Mouse (Mus musculus): ENCODE measurements at regions not wholly inside any gene's neighbourhood (a gene's known extent, or its start where the extent isn't known, plus 50 kb on each side); places are given as distances from the start of the nearest gene placed in this dataset.
A peak's percentile ranks its signal among the peaks of the same experiment; 100 is the strongest.

DNA sequence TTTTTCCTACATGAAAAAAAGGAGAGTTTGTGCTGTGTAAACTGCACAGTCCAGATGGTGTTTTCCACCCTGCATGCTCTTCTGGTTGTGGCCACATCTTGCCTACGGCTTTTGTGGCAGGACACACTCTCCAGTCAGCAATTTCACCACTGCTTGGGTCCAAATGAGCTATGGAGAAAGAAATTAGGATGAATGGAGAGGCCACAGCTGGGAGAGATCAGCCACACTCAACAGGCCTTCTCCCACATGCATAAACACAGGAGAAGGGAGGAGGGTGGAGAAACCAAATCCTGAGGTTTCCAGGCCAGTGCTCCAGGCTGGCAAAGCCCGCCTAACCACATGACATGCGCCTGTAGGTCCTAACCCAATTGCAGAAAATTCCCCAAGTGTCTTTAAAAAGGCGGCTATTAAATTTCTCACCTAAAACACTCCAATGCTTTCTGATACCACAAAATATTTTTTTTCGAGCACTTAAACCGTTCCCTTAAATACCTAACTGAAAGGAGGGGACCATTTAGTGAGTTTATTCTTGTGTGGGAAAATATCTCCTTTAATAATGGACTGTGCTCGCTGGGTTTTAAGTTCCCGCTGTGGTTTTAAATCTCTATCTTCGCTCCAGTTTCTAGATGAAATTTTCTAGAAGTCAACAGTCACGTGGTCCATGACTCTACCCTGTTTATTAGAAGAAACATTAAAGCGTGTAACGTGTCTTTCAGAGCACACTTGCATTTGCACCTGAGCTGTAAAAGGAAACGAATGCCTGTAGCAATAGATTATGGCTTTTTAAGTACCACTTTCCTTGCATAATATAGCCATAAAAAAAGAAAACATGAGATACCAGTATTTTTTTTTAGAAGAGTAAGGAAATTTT lies 97.9 kb upstream of the BC052040 start:
- H3K36me3 ChIP-seq (ENCODE audit: control insufficient read depth, insufficient read depth, low read length): no peaks in the 10 kb centered on the region
- H3K27ac ChIP-seq (ENCODE audit: low read depth): peak overlapping the region; percentile 76
- ATAC-seq (replicated peaks; ENCODE audit: low FRiP score, low TSS enrichment, low read depth) (no peak), DNase-seq (ENCODE audit: low spot score) (peak; percentile 58)
- 40% methylated on average over 13 of the region's 13 CpGs for WGBS
- H3K4me3 ChIP-seq (ENCODE audit: low read depth, low read length): no peak overlapping the region
- H3K4me1 ChIP-seq (replicated peaks; ENCODE audit: control insufficient read depth, insufficient read depth, low read length): peaks cover 12% of the 10 kb centered on the region
- H3K4me2 ChIP-seq (ENCODE audit: low read length): peak overlapping the region; percentile 18
- no peak overlapping the region for H3K9ac ChIP-seq (ENCODE audit: low read length)
- H3K9me3 ChIP-seq (ENCODE audit: control insufficient read depth, low read length): no peaks in the 10 kb centered on the region
- H3K27me3 ChIP-seq (replicated peaks; ENCODE audit: control insufficient read depth, insufficient read depth, low read length): no peaks in the 10 kb centered on the region

DNA sequence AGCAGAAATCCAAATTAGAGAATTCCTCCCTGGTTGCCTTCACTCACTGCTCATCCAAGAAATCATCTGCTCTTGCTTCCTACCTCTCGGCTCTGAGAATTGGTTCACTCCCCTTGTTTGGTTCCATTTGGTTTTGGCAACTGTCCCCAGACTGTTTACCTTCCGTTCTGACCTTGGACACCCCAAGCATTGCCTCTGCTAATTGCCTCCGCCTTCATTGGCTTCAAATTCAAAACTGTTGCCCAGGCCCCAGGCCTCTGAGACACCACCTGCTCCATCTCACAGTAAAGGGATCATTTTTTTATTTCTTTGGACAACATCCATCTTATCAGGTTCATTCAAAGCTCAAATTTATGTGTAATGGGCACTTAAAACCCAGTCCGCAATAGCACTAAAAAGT lies 93.1 kb upstream of the BC052040 start:
- WGBS: 58% methylated on average over 4 of the region's 4 CpGs
- no peak overlapping the region for H3K27ac ChIP-seq (ENCODE audit: low read depth)
- H3K9ac ChIP-seq (ENCODE audit: low read length): no peak overlapping the region
- H3K36me3 ChIP-seq (ENCODE audit: control insufficient read depth, insufficient read depth, low read length): no peaks in the 10 kb centered on the region
- no peak overlapping the region for H3K4me3 ChIP-seq (ENCODE audit: low read depth, low read length)
- peaks cover 6% of the 10 kb centered on the region for H3K4me1 ChIP-seq (replicated peaks; ENCODE audit: control insufficient read depth, insufficient read depth, low read length)
- DNase-seq (ENCODE audit: low spot score) (no peak), ATAC-seq (replicated peaks; ENCODE audit: low FRiP score, low TSS enrichment, low read depth) (no peak)
- H3K4me2 ChIP-seq (ENCODE audit: low read length): no peak overlapping the region
- H3K9me3 ChIP-seq (ENCODE audit: control insufficient read depth, low read length): no peaks in the 10 kb centered on the region
- H3K27me3 ChIP-seq (replicated peaks; ENCODE audit: control insufficient read depth, insufficient read depth, low read length): no peaks in the 10 kb centered on the region

DNA sequence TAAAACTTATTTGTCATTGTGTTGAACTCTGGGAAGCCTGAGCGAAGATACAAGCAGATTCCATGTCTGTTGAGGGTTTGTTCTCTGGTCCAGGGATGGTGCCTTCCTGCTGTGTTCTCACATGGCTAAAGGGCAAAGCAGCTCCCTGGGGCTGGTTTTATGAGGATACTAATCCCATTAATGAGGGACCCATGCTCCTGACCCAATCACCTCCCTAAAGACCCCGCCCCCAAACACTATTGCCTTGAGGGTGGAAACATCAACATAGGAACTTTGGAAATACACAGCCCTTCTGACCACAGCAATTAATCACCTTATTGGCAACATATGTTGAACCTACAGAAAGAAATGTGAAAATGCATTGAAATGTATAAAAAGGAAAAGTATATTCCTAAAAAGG lies 88.5 kb upstream of the BC052040 start:
- H3K27me3 ChIP-seq (replicated peaks; ENCODE audit: control insufficient read depth, insufficient read depth, low read length): no peaks in the 10 kb centered on the region
- no peak for ATAC-seq (replicated peaks; ENCODE audit: low FRiP score, low TSS enrichment, low read depth)

DNA sequence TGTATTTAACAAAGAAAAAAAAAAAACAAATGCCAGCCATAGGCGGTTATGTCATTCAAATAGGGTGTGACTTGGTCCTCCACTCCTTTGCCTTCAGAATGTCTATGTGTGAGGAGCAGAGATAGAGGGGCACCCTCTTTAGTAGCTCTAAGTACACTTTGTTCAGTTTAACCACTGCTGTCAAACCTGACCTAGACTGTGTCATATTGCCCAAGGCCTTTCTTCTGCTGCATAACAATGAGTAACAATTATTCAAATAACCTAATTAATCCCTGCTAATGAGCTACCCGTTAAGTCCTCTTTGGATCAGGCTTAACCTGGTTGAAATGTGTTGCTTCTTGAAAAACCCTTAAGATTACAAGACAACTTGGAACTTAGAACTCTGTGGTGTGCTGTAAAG lies 81.6 kb upstream of the BC052040 start:
- H3K4me1 ChIP-seq (replicated peaks; ENCODE audit: control insufficient read depth, insufficient read depth, low read length): no peaks in the 10 kb centered on the region
- no peaks in the 10 kb centered on the region for H3K27me3 ChIP-seq (replicated peaks; ENCODE audit: control insufficient read depth, insufficient read depth, low read length)
- no peak overlapping the region for H3K27ac ChIP-seq (ENCODE audit: low read depth)
- H3K36me3 ChIP-seq (ENCODE audit: control insufficient read depth, insufficient read depth, low read length): no peaks in the 10 kb centered on the region
- ATAC-seq (replicated peaks; ENCODE audit: low FRiP score, low TSS enrichment, low read depth) (no peak), DNase-seq (ENCODE audit: low spot score) (no peak)
- H3K9me3 ChIP-seq (ENCODE audit: control insufficient read depth, low read length): no peaks in the 10 kb centered on the region
- H3K9ac ChIP-seq (ENCODE audit: low read length): no peak overlapping the region
- H3K4me2 ChIP-seq (ENCODE audit: low read length): no peak overlapping the region
- WGBS: 88% methylated on average over 2 of the region's 2 CpGs
- no peak overlapping the region for H3K4me3 ChIP-seq (ENCODE audit: low read depth, low read length)

More for the DNA sequence above, 88.5 kb upstream of the BC052040 start:
- Histone ChIP-seq H3K4me3 (ENCODE audit: low read depth, low read length) (no peak overlapping the region), H3K9ac (ENCODE audit: low read length) (no peak overlapping the region), H3K4me1 (replicated peaks; ENCODE audit: control insufficient read depth, insufficient read depth, low read length) (no peaks in the 10 kb centered on the region), H3K36me3 (ENCODE audit: control insufficient read depth, insufficient read depth, low read length) (no peaks in the 10 kb centered on the region), H3K4me2 (ENCODE audit: low read length) (no peak overlapping the region), H3K27ac (ENCODE audit: low read depth) (no peak overlapping the region), H3K9me3 (ENCODE audit: control insufficient read depth, low read length) (no peaks in the 10 kb centered on the region)
- 70% methylated on average over 2 of the region's 2 CpGs for WGBS
- no peak for DNase-seq (ENCODE audit: low spot score)

DNA sequence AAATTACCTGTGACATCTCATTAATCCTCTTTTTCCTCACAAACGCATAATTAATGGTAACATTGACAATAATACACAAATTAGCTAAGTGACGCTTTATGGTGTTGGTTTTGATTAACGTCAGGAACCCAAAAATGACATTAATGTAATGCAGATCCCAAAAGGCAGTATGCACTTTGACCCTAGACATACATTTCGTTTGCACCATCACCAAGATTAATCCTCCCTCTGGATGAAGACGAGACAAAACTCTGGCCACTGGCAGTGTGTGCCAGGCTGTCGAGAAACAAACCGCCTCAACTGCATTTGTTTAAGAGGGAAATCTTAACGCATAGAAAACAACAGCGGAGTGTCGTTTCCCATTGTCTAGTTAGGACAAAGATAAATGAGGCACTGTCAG lies 72.0 kb upstream of the BC052040 start:
- Histone ChIP-seq H3K4me1 (replicated peaks; ENCODE audit: control insufficient read depth, insufficient read depth, low read length) (peaks cover 25% of the 10 kb centered on the region), H3K27me3 (replicated peaks; ENCODE audit: control insufficient read depth, insufficient read depth, low read length) (no peaks in the 10 kb centered on the region), H3K27ac (ENCODE audit: low read depth) (no peak overlapping the region), H3K36me3 (ENCODE audit: control insufficient read depth, insufficient read depth, low read length) (no peaks in the 10 kb centered on the region), H3K9ac (ENCODE audit: low read length) (no peak overlapping the region), H3K4me3 (ENCODE audit: low read depth, low read length) (no peak overlapping the region), H3K4me2 (ENCODE audit: low read length) (no peak overlapping the region), H3K9me3 (ENCODE audit: control insufficient read depth, low read length) (no peaks in the 10 kb centered on the region)
- DNase-seq (ENCODE audit: low spot score): no peak
- ATAC-seq (replicated peaks; ENCODE audit: low FRiP score, low TSS enrichment, low read depth): no peak
- WGBS: 38% methylated on average over 10 of the region's 10 CpGs

DNA sequence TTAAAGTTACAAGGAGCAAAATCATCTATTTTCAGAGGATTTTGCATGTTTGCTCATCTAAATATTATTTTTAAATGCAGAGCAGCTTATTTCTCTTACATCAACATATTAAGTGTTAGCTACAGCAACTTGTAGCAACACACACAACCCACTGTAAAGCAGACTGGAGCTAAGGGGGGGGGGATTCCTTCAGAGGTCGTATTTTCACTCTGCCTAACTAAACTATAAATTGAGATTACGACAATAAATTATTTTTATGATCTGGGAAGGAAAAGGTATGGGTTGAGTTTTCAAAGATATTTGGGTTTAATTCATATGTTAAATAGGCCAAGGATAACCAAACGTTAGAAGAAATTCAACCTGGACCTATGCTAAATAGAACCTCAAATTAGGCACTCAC lies 70.4 kb upstream of the BC052040 start:
- 43% methylated on average over 3 of the region's 3 CpGs for WGBS

DNA sequence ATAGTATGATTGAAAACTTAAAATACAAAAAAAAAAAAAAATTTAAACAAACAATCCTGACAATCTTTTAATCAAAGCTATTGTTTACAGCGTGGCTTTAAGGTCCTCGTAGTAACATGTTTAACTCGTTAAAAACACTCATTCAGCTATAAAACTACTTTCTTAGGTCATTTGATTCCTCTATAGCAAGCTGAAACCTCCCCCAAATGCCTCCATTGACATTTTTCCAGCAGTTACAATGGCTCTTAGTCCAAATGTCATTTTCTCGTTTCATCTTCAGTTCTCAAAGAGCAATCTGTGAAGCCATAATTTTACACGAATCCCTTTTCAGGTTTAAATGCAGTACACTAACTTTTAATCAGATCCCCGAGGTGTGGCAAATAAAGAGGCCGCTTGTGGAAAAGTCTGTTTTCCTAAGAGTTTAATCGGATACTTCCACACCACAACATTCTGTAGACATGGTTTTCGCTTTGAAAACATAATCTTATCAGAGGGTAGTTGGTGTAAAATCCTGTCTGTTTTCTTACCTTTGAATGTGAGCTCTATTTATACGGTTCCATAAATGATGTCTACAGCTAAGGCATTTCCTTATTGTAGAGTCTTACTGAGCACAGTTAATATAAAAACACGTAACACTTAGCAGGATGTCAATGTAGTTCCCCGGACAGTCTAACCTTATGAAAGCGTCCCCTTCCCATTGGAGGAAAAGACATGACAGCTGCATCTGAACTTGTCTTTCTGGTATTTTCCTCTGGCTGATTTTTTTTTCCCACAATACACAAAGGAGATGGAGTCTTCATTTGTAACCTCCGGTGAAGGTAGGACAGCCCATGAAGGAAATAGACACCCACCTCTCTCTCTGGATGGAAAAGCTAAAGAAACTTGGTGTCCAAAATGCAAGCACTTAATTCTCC lies 69.6 kb upstream of the BC052040 start:
- Histone ChIP-seq H3K36me3 (ENCODE audit: control insufficient read depth, insufficient read depth, low read length) (no peaks in the 10 kb centered on the region), H3K4me1 (replicated peaks; ENCODE audit: control insufficient read depth, insufficient read depth, low read length) (peaks cover 33% of the 10 kb centered on the region), H3K9me3 (ENCODE audit: control insufficient read depth, low read length) (no peaks in the 10 kb centered on the region), H3K4me3 (ENCODE audit: low read depth, low read length) (no peak overlapping the region), H3K27me3 (replicated peaks; ENCODE audit: control insufficient read depth, insufficient read depth, low read length) (no peaks in the 10 kb centered on the region), H3K9ac (ENCODE audit: low read length) (no peak overlapping the region), H3K27ac (ENCODE audit: low read depth) (peak overlapping the region; percentile 88), H3K4me2 (ENCODE audit: low read length) (peak overlapping the region; percentile 45)
- WGBS: 47% methylated on average over 14 of the region's 14 CpGs
- no peak for DNase-seq (ENCODE audit: low spot score)
- no peak for ATAC-seq (replicated peaks; ENCODE audit: low FRiP score, low TSS enrichment, low read depth)

More for the DNA sequence above, 70.4 kb upstream of the BC052040 start:
- no peaks in the 10 kb centered on the region for H3K9me3 ChIP-seq (ENCODE audit: control insufficient read depth, low read length)
- H3K9ac ChIP-seq (ENCODE audit: low read length): no peak overlapping the region
- H3K4me3 ChIP-seq (ENCODE audit: low read depth, low read length): no peak overlapping the region
- H3K27ac ChIP-seq (ENCODE audit: low read depth): no peak overlapping the region; the same call in 1 of the 2 replicates
- 0 out of 2 replicates have a peak overlapping the region, but pooled peaks have one; percentile 11 for H3K4me2 ChIP-seq (ENCODE audit: low read length)
- ATAC-seq (replicated peaks; ENCODE audit: low FRiP score, low TSS enrichment, low read depth) (no peak), DNase-seq (ENCODE audit: low spot score) (no peak)
- H3K27me3 ChIP-seq (replicated peaks; ENCODE audit: control insufficient read depth, insufficient read depth, low read length): no peaks in the 10 kb centered on the region
- H3K4me1 ChIP-seq (replicated peaks; ENCODE audit: control insufficient read depth, insufficient read depth, low read length): peaks cover 26% of the 10 kb centered on the region
- H3K36me3 ChIP-seq (ENCODE audit: control insufficient read depth, insufficient read depth, low read length): no peaks in the 10 kb centered on the region

DNA sequence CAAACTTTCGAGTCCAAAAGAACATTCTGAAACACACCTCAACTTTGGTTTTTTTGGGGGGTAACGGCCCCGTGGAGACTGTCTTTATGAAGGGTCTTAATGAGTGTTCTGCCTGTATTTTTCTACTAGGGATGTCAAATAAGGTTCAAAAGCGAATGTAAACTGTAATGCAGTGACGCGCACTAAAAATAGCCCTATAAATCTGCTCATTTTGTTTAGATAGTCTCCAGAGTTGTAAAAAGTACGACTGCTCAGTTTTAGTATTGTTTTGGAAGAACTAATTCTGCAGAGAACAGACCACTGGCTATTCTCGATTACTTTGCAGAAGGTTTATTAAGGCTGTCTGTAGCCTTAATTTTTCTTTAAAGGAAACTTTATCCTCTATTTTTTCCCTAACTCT lies 68.6 kb upstream of the BC052040 start:
- H3K4me3 ChIP-seq (ENCODE audit: low read depth, low read length): no peak overlapping the region
- DNase-seq (ENCODE audit: low spot score): peak; percentile 72

More for the DNA sequence above, 68.6 kb upstream of the BC052040 start:
- Histone ChIP-seq H3K27ac (ENCODE audit: low read depth) (peak overlapping the region; percentile 88), H3K4me1 (replicated peaks; ENCODE audit: control insufficient read depth, insufficient read depth, low read length) (peaks cover 39% of the 10 kb centered on the region), H3K36me3 (ENCODE audit: control insufficient read depth, insufficient read depth, low read length) (no peaks in the 10 kb centered on the region), H3K4me2 (ENCODE audit: low read length) (peak overlapping the region; percentile 45), H3K9me3 (ENCODE audit: control insufficient read depth, low read length) (no peaks in the 10 kb centered on the region), H3K9ac (ENCODE audit: low read length) (peak overlapping the region; percentile 17; the same call in 1 of the 2 replicates), H3K27me3 (replicated peaks; ENCODE audit: control insufficient read depth, insufficient read depth, low read length) (no peaks in the 10 kb centered on the region)
- ATAC-seq (replicated peaks; ENCODE audit: low FRiP score, low TSS enrichment, low read depth): no peak
- 17% methylated on average over 8 of the region's 8 CpGs for WGBS
